Mouse (Mus musculus) heart, postnatal 0 days (tissue): ENCODE results near the gene Mup9. TPM values are rescaled to one million over a fixed set of nuclear protein-coding genes. Genes with fewer than 3 reads are reported as not detected.
"Not testable (repeated sequence)": the region's sequence is repeated elsewhere in the genome, so short reads cannot be mapped to it uniquely, and the experiment has no call there.

Experiments used
- ATAC-seq: fragments of 200-750 bp; cut with Nextera tagmentation; 2 replicates; pipeline ENCODE4 v1.8.0; 2017; ENCODE audit warnings: low read depth, moderate number of reproducible peaks, moderate library complexity; ENCODE audit not compliant: insufficient read depth
- DNase-seq: peaks from one replicate; pipeline ENCODE4 v3.0.0-alpha.2; 2016; ENCODE audit warnings: low spot score
- H3K27ac ChIP-seq: fragments of 300-500 bp; sonication (generic); 2 replicates; pipeline ENCODE4 v1.5.1; 2014; ENCODE audit warnings: low read depth, mild to moderate bottlenecking
- H3K27me3 ChIP-seq: fragments of 300-500 bp; sonication (generic); 2 replicates; pipeline ENCODE4 v1.6.1; 2014; ENCODE audit warnings: low read length, mixed read lengths; ENCODE audit not compliant: control insufficient read depth, insufficient read depth
- H3K36me3 ChIP-seq: fragments of 300-500 bp; sonication (generic); replicated peaks from 2 replicates; pipeline ENCODE4 v1.6.1; 2014; ENCODE audit warnings: low read length, mixed read lengths; ENCODE audit not compliant: control insufficient read depth, insufficient read depth
- H3K4me1 ChIP-seq: fragments of 300-500 bp; sonication (generic); 2 replicates; pipeline ENCODE4 v1.6.1; 2014; ENCODE audit warnings: antibody characterized with exemption; ENCODE audit not compliant: control insufficient read depth, insufficient read depth
- H3K4me2 ChIP-seq: fragments of 300-500 bp; sonication (generic); 2 replicates; pipeline ENCODE4 v1.6.1; 2014; ENCODE audit warnings: low read depth, mild to moderate bottlenecking, low read length, moderate library complexity
- H3K4me3 ChIP-seq: fragments of 300-500 bp; sonication (generic); 2 replicates; pipeline ENCODE4 v1.5.1; 2014; ENCODE audit warnings: low read depth, low read length
- H3K9ac ChIP-seq: fragments of 300-500 bp; sonication (generic); replicated peaks from 2 replicates; pipeline ENCODE4 v1.6.1; 2014; ENCODE audit warnings: low read depth, low read length, mixed read lengths
- H3K9me3 ChIP-seq: fragments of 300-500 bp; sonication (generic); replicated peaks from 2 replicates; pipeline ENCODE4 v1.6.1; 2016; ENCODE audit warnings: low read length; ENCODE audit not compliant: control insufficient read depth
- WGBS: fragments of 180-500 bp; shearing (Covaris S2); extraction: QIAGEN DNeasy Blood & Tissue Kit; methylation state at CpG from one replicate; pipeline ENCODE4 v1.1.7; 2014; 5-methylcytosine and 5-hydroxymethylcytosine counted together
- polyA plus RNA-seq: library from polyadenylated mRNA; unstranded; fragments of >200 nt; fragmentation: Nextera tagmentation; extraction: Ambion mirVana; gene quantifications from 2 replicates; pipeline ENCODE4 v1.2.1, GENCODE M21; 2015
- total RNA-seq: library from RNA; depleted of rRNA; stranded (reverse); fragments of >200 nt; gene quantifications from 2 replicates; pipeline ENCODE4 v1.2.3, GENCODE M21; 2014; ENCODE audit warnings: low replicate concordance; rRNA removed

The Mup9 gene
- total RNA-seq (not detected in 2 replicates), polyA plus RNA-seq (not detected in 2 replicates)

- not testable (repeated sequence) for H3K4me2 ChIP-seq, H3K9me3 ChIP-seq, ATAC-seq, H3K27me3 ChIP-seq, H3K9ac ChIP-seq, H3K27ac ChIP-seq, H3K36me3 ChIP-seq, H3K4me3 ChIP-seq, DNase-seq, H3K4me1 ChIP-seq
- WGBS: 66% methylated on average over 3 of the region's 3 CpGs
These were observed at the start of gene Mup9 for GRCm38 (mm10) chr4:60421852-60422251. TSS of gene Mup9 (minus strand) at chr4:60421952.

Other genes starting within 250 kb of the Mup9 start
- not detected in 2 replicates for gene Mup8, start 199.4 kb downstream of the Mup9 start, total RNA-seq
- gene Mup8, start 199.4 kb downstream of the Mup9 start, polyA plus RNA-seq: not detected in 2 replicates
- not detected in 2 replicates for gene Mup1, start 80.0 kb upstream of the Mup9 start, total RNA-seq
- not detected in 2 replicates for gene Mup1, start 80.0 kb upstream of the Mup9 start, polyA plus RNA-seq
- not detected in 2 replicates for gene Mup10, start 160.2 kb upstream of the Mup9 start, total RNA-seq
- gene Mup10, start 160.2 kb upstream of the Mup9 start, polyA plus RNA-seq: not detected in 2 replicates
- not detected in 2 replicates for gene Mup11, start 240.5 kb upstream of the Mup9 start, total RNA-seq
- not detected in 2 replicates for gene Mup11, start 240.5 kb upstream of the Mup9 start, polyA plus RNA-seq